Mouse (Mus musculus) large intestine, adult 2 months (tissue): ENCODE data around the gene Siae. TPM values are rescaled to one million over a fixed set of nuclear protein-coding genes. Genes with fewer than 3 reads are reported as not detected.

Experiments used
- DNase-seq: peaks from one replicate; pipeline ENCODE4 v3.0.0-alpha.2; 2012; ENCODE audit warnings: low read depth, low spot score
- WGBS: fragments of 180-500 bp; shearing (Covaris S2); methylation state at CpG from one replicate; pipeline ENCODE4 v1.1.7; 2018; 5-methylcytosine and 5-hydroxymethylcytosine counted together
- polyA plus RNA-seq: library from polyadenylated mRNA; depleted of rRNA; stranded (reverse); fragments of >200 nt; gene quantifications from 2 replicates; pipeline ENCODE4 v1.2.3, GENCODE M21; 2012

Siae gene
- polyA plus RNA-seq, 1 experiment, result 7.7 TPM

- WGBS, result 34% methylated on average over 15 of the region's 15 CpGs
- no peak for DNase-seq
These were observed 12.6 kb downstream of the Siae start for GRCm38 (mm10) chr9:37567892-37568604.

GRCm38 (mm10) chr9:37568605-37569214 is 13.2 kb downstream of the Siae start:
- peak; percentile 10 for DNase-seq
- 18% methylated on average over 4 of the region's 4 CpGs for WGBS

DNA sequence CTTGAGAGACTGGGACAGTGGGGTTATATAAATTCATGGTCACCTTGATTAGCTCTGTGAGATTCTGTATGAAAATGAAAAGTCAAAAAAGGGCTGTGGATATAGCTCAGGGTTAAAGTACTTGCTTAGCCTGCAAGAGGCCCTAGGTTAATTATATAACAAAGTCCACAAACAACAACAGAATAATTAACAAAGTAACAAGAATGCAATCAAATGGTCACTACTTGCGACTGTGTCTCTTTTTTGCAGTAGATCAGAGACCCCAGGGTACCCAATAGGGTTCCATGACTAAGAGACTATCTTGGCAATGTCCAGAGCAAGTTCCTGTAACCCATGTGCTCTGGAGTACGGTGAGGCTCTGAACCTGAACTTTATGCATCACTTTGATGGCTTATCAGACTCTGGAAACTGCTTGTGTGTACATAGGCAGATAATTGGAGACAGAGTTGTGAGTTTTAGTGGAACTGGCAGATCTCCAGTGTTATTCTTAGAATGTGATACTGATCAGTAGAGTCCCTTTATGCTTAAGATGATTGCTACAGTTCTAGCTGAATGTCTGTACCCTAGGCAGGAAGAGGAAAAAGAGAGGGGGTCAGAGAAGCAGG is 13.8 kb downstream of the Siae start:
- DNase-seq, result peak; percentile 8
- 24% methylated on average over 2 of the region's 2 CpGs for WGBS

DNA sequence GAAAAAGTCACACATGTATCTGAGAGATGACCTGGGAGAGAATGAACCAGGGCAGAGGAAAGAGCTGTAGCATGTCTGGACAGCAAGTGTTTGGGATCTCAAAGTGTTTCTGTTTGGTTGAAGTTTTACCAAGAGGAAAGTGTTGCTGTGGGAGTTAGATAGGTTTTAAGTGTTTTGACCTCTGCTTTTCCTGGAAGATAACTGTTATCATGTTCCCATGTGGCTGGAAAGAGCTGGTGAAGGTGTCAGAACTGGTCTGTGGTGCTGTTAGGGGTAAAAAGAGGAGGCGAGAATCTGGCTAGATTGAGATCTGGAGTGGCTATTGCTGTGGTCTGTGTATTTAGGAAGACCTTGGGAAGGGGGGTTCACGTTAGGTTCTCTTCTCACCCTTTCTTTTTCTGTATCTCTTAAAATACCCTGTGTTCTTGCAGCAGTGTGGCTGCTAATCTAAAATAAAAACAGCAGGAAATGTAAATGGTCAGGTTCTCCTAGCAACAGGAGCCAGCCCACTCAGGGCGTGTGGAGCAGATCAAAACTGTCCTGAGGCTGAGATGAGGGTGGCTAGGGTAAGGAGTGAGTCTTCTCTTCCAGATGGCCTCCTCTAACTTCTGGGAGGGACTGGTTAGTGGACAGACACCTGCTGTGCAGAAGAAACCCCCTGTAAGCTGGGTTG is 16.8 kb downstream of the Siae start:
- DNase-seq, result no peak
- 46% methylated on average over 3 of the region's 3 CpGs for WGBS

DNA sequence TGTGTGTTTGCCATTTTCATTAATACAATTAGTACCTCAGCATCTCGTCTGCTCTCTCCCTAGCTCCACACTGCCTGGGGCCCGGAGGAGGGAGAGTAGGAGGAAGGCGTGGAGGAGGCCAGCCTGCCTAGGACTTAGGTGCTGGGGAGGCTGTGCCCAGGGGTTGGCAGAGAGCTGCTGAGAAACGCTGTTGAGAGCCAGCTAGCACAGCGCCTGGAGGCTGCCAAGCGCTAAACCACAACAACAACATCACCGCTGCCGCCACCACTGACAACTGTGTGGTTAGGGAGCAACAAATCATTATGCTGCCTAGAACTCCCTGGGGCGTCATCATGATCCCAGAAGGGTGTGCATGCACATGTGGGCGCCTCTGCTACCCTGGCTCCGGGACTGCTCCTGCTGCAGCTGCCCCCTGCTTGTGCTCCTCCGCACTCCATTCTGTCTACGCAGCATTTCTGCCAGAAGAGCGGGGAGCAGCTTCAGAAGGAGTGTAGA is 21.0 kb downstream of the Siae start:
- no peak for DNase-seq
- 41% methylated on average over 14 of the region's 14 CpGs for WGBS

GRCm38 (mm10) chr9:37583594-37583993 is 28.1 kb downstream of the Siae start:
- 90% methylated on average over 5 of the region's 5 CpGs for WGBS
- DNase-seq, result no peak

DNA sequence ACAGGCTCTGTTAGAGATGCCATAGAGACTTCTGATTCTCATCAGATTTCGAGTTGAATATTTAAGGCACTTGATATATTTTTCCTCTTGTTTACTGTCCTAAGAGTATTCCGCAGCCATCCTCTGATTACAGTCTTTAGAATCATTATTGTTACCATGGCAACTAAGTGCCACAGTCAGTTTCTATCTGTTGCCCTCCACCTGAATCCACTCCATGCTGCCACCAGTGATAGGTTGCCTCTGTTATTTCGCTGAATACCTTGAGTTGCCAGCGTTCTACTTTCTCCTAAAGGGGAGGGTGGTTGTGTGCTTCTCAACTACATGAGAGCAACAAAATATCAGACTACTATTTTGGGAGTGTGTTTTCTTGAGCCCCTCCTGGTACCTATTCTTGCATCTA is 31.2 kb downstream of the Siae start:
- DNase-seq, result no peak
- 79% methylated on average over 4 of the region's 4 CpGs for WGBS

GRCm38 (mm10) chr9:37590381-37590780 is 34.9 kb downstream of the Siae start:
- WGBS, result 83% methylated on average over 4 of the region's 4 CpGs

DNA sequence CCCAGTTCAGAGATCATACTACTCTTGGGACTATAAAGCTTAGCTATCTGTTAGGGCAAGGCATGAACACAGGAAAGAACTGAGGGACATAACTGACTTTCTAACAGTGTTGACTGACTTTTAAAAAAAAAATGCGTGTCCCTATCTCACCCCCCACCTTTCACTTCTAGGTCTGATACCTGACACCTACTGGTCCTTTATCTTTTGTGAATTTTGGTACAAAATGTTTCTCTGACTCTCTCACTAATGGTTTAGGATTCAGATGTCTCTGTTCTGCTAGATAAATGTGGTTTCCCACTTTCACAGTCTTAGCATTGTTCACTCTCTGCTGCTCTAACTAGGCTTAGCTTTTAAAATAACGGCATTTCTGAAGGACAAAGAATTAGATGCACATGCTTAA is 36.5 kb downstream of the Siae start:
- 84% methylated on average over 2 of the region's 2 CpGs for WGBS
- DNase-seq, result no peak

More at GRCm38 (mm10) chr9:37590381-37590780, 34.9 kb downstream of the Siae start:
- no peak for DNase-seq

- WGBS, result 56% methylated on average over 6 of the region's 6 CpGs
- no peak for DNase-seq
These were observed 37.1 kb downstream of the Siae start for GRCm38 (mm10) chr9:37592633-37593032.

DNA sequence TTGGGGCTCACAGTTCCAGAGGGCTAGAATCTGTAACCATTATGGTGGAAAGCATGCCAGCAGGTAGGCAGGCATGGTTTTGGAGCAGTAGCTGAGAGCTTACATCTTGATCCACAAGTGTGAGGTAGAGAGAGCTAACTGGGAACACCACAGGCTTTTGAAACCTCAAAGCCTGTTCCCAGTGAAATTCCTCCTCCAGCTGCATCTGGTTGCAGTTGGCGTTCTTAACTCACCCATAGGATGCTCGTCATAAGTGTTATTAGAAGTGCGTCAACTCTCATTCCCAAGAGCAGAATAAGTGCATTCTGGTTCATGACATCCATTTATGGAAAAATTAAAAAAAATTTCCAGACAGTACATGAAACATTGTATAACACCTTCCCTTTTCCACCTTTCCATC is 38.2 kb downstream of the Siae start:
- no peak for DNase-seq
- WGBS, result 90% methylated on average over 3 of the region's 3 CpGs

- 75% methylated on average over 1 of the region's 1 CpGs for whole genome bisulfite sequencing
- no peak for DNase-seq
These were observed 40.1 kb downstream of the Siae start for GRCm38 (mm10) chr9:37595570-37595969.

DNA sequence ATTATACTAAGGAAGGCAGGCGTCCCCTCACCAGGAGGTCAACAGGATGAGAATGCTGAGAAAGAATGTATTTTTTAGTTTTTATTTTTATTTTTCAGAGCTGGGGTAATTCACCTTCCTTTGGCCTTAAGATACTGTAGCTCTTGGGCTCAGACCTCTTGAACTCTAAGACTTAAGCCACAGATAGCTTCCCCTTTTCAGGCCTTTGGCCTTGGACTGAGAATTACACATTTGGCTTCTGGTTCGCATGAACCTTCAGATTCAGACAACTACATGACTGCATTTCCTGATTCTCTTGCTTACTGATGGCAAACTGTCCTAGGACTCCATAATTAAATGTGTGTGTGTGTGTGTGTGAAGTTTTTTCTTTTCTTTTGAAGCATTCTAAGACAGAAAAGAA is 43.1 kb downstream of the Siae start:
- no peak for DNase-seq

DNA sequence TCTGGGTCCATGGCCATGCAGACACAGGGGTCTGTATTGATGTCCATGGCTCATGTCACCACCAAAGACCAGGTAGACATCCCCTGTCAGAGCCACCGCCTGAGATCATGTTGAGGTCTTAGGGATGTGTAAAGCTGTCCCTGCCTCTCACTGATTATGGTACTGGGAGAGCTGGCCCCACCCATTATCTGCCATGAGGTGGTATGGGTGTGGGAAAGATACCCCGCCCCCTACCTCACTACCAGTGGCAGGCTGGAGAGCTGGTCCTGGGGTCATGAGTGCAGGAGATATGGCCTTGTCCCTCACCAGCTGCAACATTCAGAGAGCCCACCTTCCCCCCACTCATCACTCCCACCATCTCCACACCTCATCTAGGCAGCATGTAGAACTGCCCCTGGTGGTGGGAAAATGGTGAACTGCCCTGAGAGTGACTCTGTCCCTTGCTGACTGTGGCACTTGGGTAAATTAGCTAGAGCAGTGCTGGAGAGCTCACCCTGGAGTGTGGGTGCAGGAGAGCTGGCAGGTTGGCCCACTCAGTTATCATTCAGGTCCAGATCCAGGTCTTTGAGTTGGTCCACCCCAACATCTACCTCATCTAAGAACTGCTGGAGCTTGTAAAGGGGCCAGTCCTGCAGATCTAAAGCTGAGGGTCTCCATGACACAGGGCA is 45.2 kb downstream of the Siae start:
- no peak for DNase-seq
- 87% methylated on average over 2 of the region's 2 CpGs for WGBS

More for the DNA sequence above, 43.1 kb downstream of the Siae start:
- WGBS, result 87% methylated on average over 2 of the region's 2 CpGs

GRCm38 (mm10) chr9:37605089-37605488 is 49.6 kb downstream of the Siae start:
- WGBS, result 88% methylated on average over 3 of the region's 3 CpGs
- DNase-seq, result no peak

DNA sequence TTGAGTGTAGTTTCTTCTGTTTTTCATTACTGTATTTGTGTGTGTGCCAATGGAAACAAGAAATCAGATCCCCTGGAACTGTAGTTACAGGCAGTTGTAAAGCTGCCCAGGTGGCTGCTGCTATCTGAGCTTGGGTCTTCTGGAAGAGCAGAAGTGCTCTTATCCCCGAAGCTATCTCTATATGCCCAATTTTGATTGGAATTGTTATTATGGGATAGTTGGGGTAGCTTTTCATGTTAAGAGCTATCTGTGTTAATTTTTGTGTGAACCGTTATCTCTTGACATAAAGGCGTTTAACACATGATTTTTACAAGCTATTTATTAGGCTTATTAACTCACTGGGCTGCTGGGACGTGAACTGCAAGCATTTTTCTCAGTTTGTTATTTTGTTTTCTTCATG is 54.1 kb downstream of the Siae start:
- 67% methylated on average over 4 of the region's 4 CpGs for WGBS
- no peak for DNase-seq

- WGBS, result under 1% methylated on average over 45 of the region's 45 CpGs
- peak; percentile 64 for DNase-seq
These were observed 57.8 kb downstream of the Siae start, which contains the start of gene Spa17 for GRCm38 (mm10) chr9:37613182-37613910. TSS of gene Spa17 (minus strand) at chr9:37613722.

- DNase-seq, result no peak
- 14% methylated on average over 6 of the region's 6 CpGs for WGBS
These were observed 58.4 kb downstream of the Siae start for GRCm38 (mm10) chr9:37613911-37614280.

DNA sequence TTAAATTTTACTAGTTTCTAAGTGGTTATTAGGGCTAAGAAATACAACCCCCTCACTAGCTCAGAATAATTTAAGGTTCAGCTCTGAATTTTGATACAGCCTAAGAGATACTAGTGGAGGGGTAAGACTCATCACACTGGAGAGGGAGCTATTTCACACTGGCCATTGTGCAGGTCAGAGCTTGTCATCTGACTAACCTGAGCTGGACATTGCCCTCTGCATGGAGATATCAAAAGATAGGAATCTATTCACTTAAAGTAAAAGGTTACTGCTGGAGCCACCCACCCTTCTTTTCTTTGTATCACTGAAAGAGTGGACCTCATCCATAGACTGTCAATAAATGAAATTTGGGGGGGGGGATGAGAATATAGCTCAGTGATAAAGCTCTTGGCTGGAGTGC is 58.8 kb downstream of the Siae start:
- DNase-seq, result no peak
